ENCODE assay signal across 29 mouse cellular contexts in genomic region chr8:111963091-111963490, GRCm38 (mm10). TPM values are rescaled to one million over a fixed set of nuclear protein-coding genes. Genes with fewer than 3 reads are reported as not detected.
DNase-seq lines count a peak whose midpoint lies in the region; ATAC-seq and TF ChIP-seq lines count a peak whose summit lies in the region.
"Had no signal": no experiment of that assay in that cellular context is flagged by ENCODE, and none has a peak within 500 bp of the region (broad histone marks: within the 10 kb centered on the region; RNA-seq: fewer than 3 reads in every experiment).

No protein-coding gene starts in this region.

- DNase-seq in adrenal gland, postnatal 36 days: peak; percentile 5 to 35
- DNase-seq in adrenal gland, adult 18-20 months (ENCODE audit: low spot score in 2 of 2): no peak
- no peak for DNase-seq in heart, postnatal 25 days (ENCODE audit: low spot score)
- peak; percentile 15 for DNase-seq in left cerebral cortex, postnatal 4 days
- no peak for DNase-seq in left cerebral cortex, adult 18-20 months (ENCODE audit: low spot score in 2 of 2)
- DNase-seq in cerebellum, adult 9-10 months: no peak
- DNase-seq: adrenal gland, adult 8-10 months; cerebellum, adult 2 months; forebrain, postnatal 0 days; gastrocnemius, postnatal 10 days; kidney, adult 2 months; liver, postnatal 0 days; lung, postnatal 36 days; right cerebral cortex, postnatal 14 days; thymus, adult 18-20 months; thymus, postnatal 25 days had no signal

- no peak for ATAC-seq in heart, embryonic 14.5 days (ENCODE audit: insufficient number of reproducible peaks, insufficient read depth, low FRiP score, low read depth)
- ATAC-seq: forebrain, postnatal 0 days; hindbrain, postnatal 0 days; intestine, embryonic 15.5 days; liver, embryonic 12.5 days; liver, postnatal 0 days had no signal

- H3K9me3 ChIP-seq in heart, embryonic 14.5 days (ENCODE audit: control insufficient read depth, low read length): no peaks in the 10 kb centered on the region
- H3K9me3 ChIP-seq: embryonic facial prominence, embryonic 10.5 days; embryonic facial prominence, embryonic 15.5 days; forebrain, embryonic 12.5 days; hindbrain, embryonic 12.5 days; intestine, embryonic 15.5 days; liver, embryonic 12.5 days; midbrain, embryonic 12.5 days; neural tube, embryonic 13.5 days had no signal

- no peak for TF ChIP-seq CTCF in olfactory bulb, adult 2 months (IDR thresholded peaks at IDR 0.05; ENCODE audit: insufficient read depth, low read depth, low read length)

- 49% methylated on average over 10 of the region's 10 CpGs for WGBS in heart, embryonic 14.5 days
- WGBS in olfactory bulb, adult 2 months: 65% methylated on average over 10 of the region's 10 CpGs

- intact Hi-C loops in heart, postnatal 25 days (cut with DNase I): no loop called here
- intact Hi-C loops in left cerebral cortex, postnatal 4 days (cut with DNase I): no loop called here

- H3K4me3 ChIP-seq in heart, embryonic 14.5 days (ENCODE audit: control insufficient read depth in 1 of 2, insufficient read depth in 1 of 2, low read depth in 1 of 2, low read length in 2 of 2): no peak overlapping the region
- no peak overlapping the region for H3K4me3 ChIP-seq in olfactory bulb, adult 2 months (ENCODE audit: insufficient read depth, low read depth, low read length)
- H3K4me3 ChIP-seq: embryonic facial prominence, embryonic 10.5 days; embryonic facial prominence, embryonic 15.5 days; forebrain, embryonic 12.5 days; hindbrain, embryonic 12.5 days; intestine, embryonic 15.5 days; layer of hippocampus, adult 2 months; liver, embryonic 12.5 days; midbrain, embryonic 12.5 days; neural tube, embryonic 13.5 days had no signal

- H3K36me3 ChIP-seq in heart, embryonic 14.5 days (ENCODE audit: control insufficient read depth, insufficient read depth, low read length): peaks cover 10% of the 10 kb centered on the region
- H3K36me3 ChIP-seq: intestine, embryonic 15.5 days had no signal

- no peak overlapping the region for H3K9ac ChIP-seq in heart, embryonic 14.5 days (ENCODE audit: low read length)
- H3K9ac ChIP-seq: embryonic facial prominence, embryonic 15.5 days; forebrain, embryonic 12.5 days; forebrain, postnatal 0 days; hindbrain, embryonic 12.5 days; intestine, embryonic 15.5 days; liver, embryonic 12.5 days; liver, postnatal 0 days; midbrain, embryonic 12.5 days; neural tube, embryonic 13.5 days had no signal

- peaks cover 6 to 13% of the 10 kb centered on the region in 2 experiments for H3K4me1 ChIP-seq in heart, embryonic 14.5 days (ENCODE audit: control insufficient read depth in 2 of 2, insufficient read depth in 2 of 2, low read length in 2 of 2)
- H3K4me1 ChIP-seq in olfactory bulb, adult 2 months (ENCODE audit: control insufficient read depth, insufficient read depth, low read length): peaks cover 27% of the 10 kb centered on the region
- H3K4me1 ChIP-seq: forebrain, embryonic 12.5 days; intestine, embryonic 15.5 days; midbrain, embryonic 12.5 days; neural tube, embryonic 13.5 days had no signal

- TF ChIP-seq POLR2A in olfactory bulb, adult 2 months (IDR thresholded peaks at IDR 0.05; ENCODE audit: insufficient read depth, low read depth, low read length): no peak

- H3K4me2 ChIP-seq in heart, embryonic 14.5 days (ENCODE audit: low read length): peak overlapping the region; percentile 16
- H3K4me2 ChIP-seq: embryonic facial prominence, embryonic 15.5 days; forebrain, embryonic 12.5 days; hindbrain, embryonic 12.5 days; intestine, embryonic 15.5 days; liver, embryonic 12.5 days; midbrain, embryonic 12.5 days; neural tube, embryonic 13.5 days had no signal

- peak overlapping the region; percentile 26 to 46; a peak in 3 of 4 replicates for H3K27ac ChIP-seq in heart, embryonic 14.5 days (replicated peaks in 1 of 2; ENCODE audit: control insufficient read depth in 1 of 2, insufficient read depth in 1 of 2, low read depth in 2 of 2, low read length in 2 of 2)
- peak overlapping the region; percentile 78; the same call in 1 of the 2 replicates for H3K27ac ChIP-seq in olfactory bulb, adult 2 months (ENCODE audit: insufficient read depth, low read depth, low read length)
- H3K27ac ChIP-seq: embryonic facial prominence, embryonic 10.5 days; embryonic facial prominence, embryonic 15.5 days; forebrain, embryonic 12.5 days; hindbrain, embryonic 12.5 days; hindbrain, postnatal 0 days; intestine, embryonic 15.5 days; layer of hippocampus, adult 2 months; liver, embryonic 12.5 days; midbrain, embryonic 12.5 days; neural tube, embryonic 13.5 days had no signal

- H3K27me3 ChIP-seq in heart, embryonic 14.5 days (ENCODE audit: control insufficient read depth, insufficient read depth, low read length): no peaks in the 10 kb centered on the region
- H3K27me3 ChIP-seq: embryonic facial prominence, embryonic 15.5 days; forebrain, embryonic 12.5 days; hindbrain, embryonic 12.5 days; intestine, embryonic 15.5 days; liver, embryonic 12.5 days; midbrain, embryonic 12.5 days; neural tube, embryonic 13.5 days had no signal

RNA-seq across cellular contexts. Expression of gene Gabarapl2, which starts 22.6 kb away (rescaled TPM):
- 100 to 1,000 TPM; 158 to 177 TPM for total RNA-seq in adrenal gland, postnatal 36 days (2021)
- total RNA-seq in adrenal gland, adult 18-20 months (2021): 100 to 1,000 TPM; 156 to 173 TPM
- polyA plus RNA-seq in heart, embryonic 14.5 days (2014; fragmentation: Nextera tagmentation; extraction: Ambion mirVana): 208 and 213 TPM in 2 replicates
- total RNA-seq in heart, postnatal 25 days (2021): 100 to 1,000 TPM; 123 to 129 TPM
- total RNA-seq in left cerebral cortex, postnatal 4 days (2021): 100 to 1,000 TPM; 192 to 198 TPM
- total RNA-seq in left cerebral cortex, adult 18-20 months (2021): 100 to 1,000 TPM; 221 to 236 TPM
- not detected in 2 replicates for polyA plus RNA-seq in olfactory bulb, adult 2 months (2012; ENCODE audit: insufficient read depth, insufficient read length, low replicate concordance, missing spikeins)

RNA-seq across cellular contexts. Expression of gene Adat1, which starts 29.0 kb away (rescaled TPM):
- total RNA-seq in adrenal gland, postnatal 36 days (2021): 1 to 10 TPM; 3.3 to 3.4 TPM
- total RNA-seq in adrenal gland, adult 18-20 months (2021): 1 to 10 TPM; 3.1 to 3.4 TPM
- polyA plus RNA-seq in heart, embryonic 14.5 days (2014; fragmentation: Nextera tagmentation; extraction: Ambion mirVana): 5.2 and 5.6 TPM in 2 replicates
- total RNA-seq in heart, postnatal 25 days (2021): 1 to 10 TPM; 1.5 to 2.4 TPM
- total RNA-seq in left cerebral cortex, postnatal 4 days (2021): 1 to 10 TPM; 5.7 to 6.1 TPM
- total RNA-seq in left cerebral cortex, adult 18-20 months (2021): 1 to 10 TPM; 5.9 to 6.1 TPM
- polyA plus RNA-seq in olfactory bulb, adult 2 months (2012; ENCODE audit: insufficient read depth, insufficient read length, low replicate concordance, missing spikeins): 148 TPM in 1 of 2 replicates, not detected in the other

RNA-seq across cellular contexts. Expression of gene Tmem231, which starts 29.4 kb away (rescaled TPM):
- 1 to 10 TPM; 5.6 to 5.7 TPM for total RNA-seq in adrenal gland, postnatal 36 days (2021)
- 1 to 10 TPM; 5.3 to 5.7 TPM for total RNA-seq in adrenal gland, adult 18-20 months (2021)
- 4.1 and 4.3 TPM in 2 replicates for polyA plus RNA-seq in heart, embryonic 14.5 days (2014; fragmentation: Nextera tagmentation; extraction: Ambion mirVana)
- 1 to 10 TPM; 1.5 to 2.1 TPM for total RNA-seq in heart, postnatal 25 days (2021)
- 10 to 100 TPM; 11.6 to 11.9 TPM for total RNA-seq in left cerebral cortex, postnatal 4 days (2021)
- 10 to 100 TPM; 12.0 to 12.7 TPM for total RNA-seq in left cerebral cortex, adult 18-20 months (2021)
- polyA plus RNA-seq in olfactory bulb, adult 2 months (2012; ENCODE audit: insufficient read depth, insufficient read length, low replicate concordance, missing spikeins): not detected in 2 replicates
- total RNA-seq: megakaryocyte, adult 5-6 weeks had no signal

RNA-seq across cellular contexts. Expression of gene Kars, which starts 48.0 kb away (rescaled TPM):
- 100 to 1,000 TPM; 108 to 110 TPM for total RNA-seq in adrenal gland, postnatal 36 days (2021)
- total RNA-seq in adrenal gland, adult 18-20 months (2021): 100 to 1,000 TPM in 1 of 2 experiments, 10 to 100 TPM in 1; 92.3 to 102 TPM
- polyA plus RNA-seq in heart, embryonic 14.5 days (2014; fragmentation: Nextera tagmentation; extraction: Ambion mirVana): 131 and 142 TPM in 2 replicates
- total RNA-seq in heart, postnatal 25 days (2021): 10 to 100 TPM; 92.7 to 92.8 TPM
- total RNA-seq in left cerebral cortex, postnatal 4 days (2021): 100 to 1,000 TPM; 112 to 115 TPM
- total RNA-seq in left cerebral cortex, adult 18-20 months (2021): 10 to 100 TPM; 78.9 to 81.3 TPM
- polyA plus RNA-seq in olfactory bulb, adult 2 months (2012; ENCODE audit: insufficient read depth, insufficient read length, low replicate concordance, missing spikeins): not detected in 2 replicates

RNA-seq across cellular contexts. Expression of gene Terf2ip, which starts 48.1 kb away (rescaled TPM):
- total RNA-seq in adrenal gland, postnatal 36 days (2021): 10 to 100 TPM; 20.7 to 21.7 TPM
- total RNA-seq in adrenal gland, adult 18-20 months (2021): 10 to 100 TPM; 19.7 to 23.2 TPM
- 18.8 and 19.8 TPM in 2 replicates for polyA plus RNA-seq in heart, embryonic 14.5 days (2014; fragmentation: Nextera tagmentation; extraction: Ambion mirVana)
- total RNA-seq in heart, postnatal 25 days (2021): 1 to 10 TPM; 9.9 TPM
- 10 to 100 TPM; 40.2 to 41.6 TPM for total RNA-seq in left cerebral cortex, postnatal 4 days (2021)
- 10 to 100 TPM; 39.2 to 39.7 TPM for total RNA-seq in left cerebral cortex, adult 18-20 months (2021)
- polyA plus RNA-seq in olfactory bulb, adult 2 months (2012; ENCODE audit: insufficient read depth, insufficient read length, low replicate concordance, missing spikeins): not detected in 2 replicates

Comparison
In these comparisons a context has a peak if more than half of its experiments do, and no peak if none do; other contexts are left out.
1. DNase-seq: peak in adrenal gland, postnatal 36 days (2 of 2) and left cerebral cortex, postnatal 4 days (single experiment); none in adrenal gland, adult 18-20 months (0 of 2), heart, postnatal 25 days (single experiment), left cerebral cortex, adult 18-20 months (0 of 2) and cerebellum, adult 9-10 months (single experiment).